Mouse (Mus musculus): ENCODE data around the gene Il11. TPM values are rescaled to one million over a fixed set of nuclear protein-coding genes. Genes with fewer than 3 reads are reported as not detected.

Gene Il11
- total and polyA plus RNA-seq, 3 experiments = not detected

- intact Hi-C loops (cut with DNase I) = loop anchor here (1.0 to 5.0 kb wide), 3 partner anchors 47 to 320 kb away; partner anchors contain the start of genes Ppp6r1, Tmem238 and U2af2
- no peak for DNase-seq
- no peaks in the 10 kb centered on the region for H3K27me3 ChIP-seq (ENCODE audit: control insufficient read depth, insufficient read depth, low read length)
- peaks cover 3% of the 10 kb centered on the region; the same call in 1 of the 2 replicates for H3K4me1 ChIP-seq (ENCODE audit: control insufficient read depth, insufficient read depth, low read length)
- WGBS = 89% methylated on average over 21 of the region's 21 CpGs
- H3K4me3 ChIP-seq = no peak overlapping the region
- H3K27ac ChIP-seq = no peak overlapping the region; the same call in 1 of the 2 replicates
- no peak overlapping the region for H3K9ac ChIP-seq (ENCODE audit: low read depth, low read length)
- H3K36me3 ChIP-seq (ENCODE audit: control insufficient read depth, insufficient read depth, low read length) = no peaks in the 10 kb centered on the region
- no peaks in the 10 kb centered on the region for H3K79me2 ChIP-seq (replicated peaks; ENCODE audit: control insufficient read depth, insufficient read depth, low read length)
- TF ChIP-seq CTCF (IDR thresholded peaks at IDR 0.05) = no peak
- TF ChIP-seq POLR2A (IDR thresholded peaks at IDR 0.05; ENCODE audit: insufficient read depth, low read depth, low read length) = no peak
- TF ChIP-seq EP300 (IDR thresholded peaks at IDR 0.05; ENCODE audit: insufficient read depth, low read depth, low read length) = no peak
These were observed 40.8 kb downstream of the Il11 start for GRCm38 (mm10) chr7:4741672-4742481.

GRCm38 (mm10) chr7:4741151-4741550 lies 41.5 kb downstream of the Il11 start:
- H3K27ac ChIP-seq = peak overlapping the region; percentile 91
- peak; percentile 74 to 75 for DNase-seq
- 8% methylated on average over 4 of the region's 4 CpGs for WGBS
- no peaks in the 10 kb centered on the region for H3K36me3 ChIP-seq (ENCODE audit: control insufficient read depth, insufficient read depth, low read length)
- intact Hi-C loops (cut with DNase I) = loop anchor here (1.0 to 5.0 kb wide), 3 partner anchors 48 to 321 kb away; partner anchors contain the start of genes Ppp6r1, Tmem238 and U2af2
- TF ChIP-seq POLR2A (IDR thresholded peaks at IDR 0.05; ENCODE audit: insufficient read depth, low read depth, low read length) (peak; percentile 48), CTCF (IDR thresholded peaks at IDR 0.05) (no peak), EP300 (IDR thresholded peaks at IDR 0.05; ENCODE audit: insufficient read depth, low read depth, low read length) (no peak)
- no peaks in the 10 kb centered on the region for H3K79me2 ChIP-seq (replicated peaks; ENCODE audit: control insufficient read depth, insufficient read depth, low read length)
- peaks cover 3% of the 10 kb centered on the region; the same call in 1 of the 2 replicates for H3K4me1 ChIP-seq (ENCODE audit: control insufficient read depth, insufficient read depth, low read length)
- H3K27me3 ChIP-seq (ENCODE audit: control insufficient read depth, insufficient read depth, low read length) = no peaks in the 10 kb centered on the region
- H3K4me3 ChIP-seq = peak overlapping the region; percentile 81
- peak overlapping the region; percentile 17; the same call in 1 of the 2 replicates for H3K9ac ChIP-seq (ENCODE audit: low read depth, low read length)

GRCm38 (mm10) chr7:4740309-4740727 lies 42.3 kb downstream of the Il11 start:
- no peaks in the 10 kb centered on the region for H3K79me2 ChIP-seq (replicated peaks; ENCODE audit: control insufficient read depth, insufficient read depth, low read length)
- H3K27me3 ChIP-seq (ENCODE audit: control insufficient read depth, insufficient read depth, low read length) = no peaks in the 10 kb centered on the region
- DNase-seq = no peak
- peak overlapping the region; percentile 88 for H3K9ac ChIP-seq (ENCODE audit: low read depth, low read length)
- intact Hi-C loops (cut with DNase I) = loop anchor here (2.0 to 5.0 kb wide), 2 partner anchors 48 to 322 kb away; partner anchors contain the start of genes Tmem238 and U2af2
- peak overlapping the region; percentile 91 for H3K27ac ChIP-seq
- TF ChIP-seq POLR2A (IDR thresholded peaks at IDR 0.05; ENCODE audit: insufficient read depth, low read depth, low read length) (no peak), EP300 (IDR thresholded peaks at IDR 0.05; ENCODE audit: insufficient read depth, low read depth, low read length) (no peak), CTCF (IDR thresholded peaks at IDR 0.05) (no peak)
- peak overlapping the region; percentile 81 for H3K4me3 ChIP-seq
- no peaks in the 10 kb centered on the region for H3K36me3 ChIP-seq (ENCODE audit: control insufficient read depth, insufficient read depth, low read length)
- WGBS = 1% methylated on average over 14 of the region's 14 CpGs
- peaks cover 3% of the 10 kb centered on the region; the same call in 1 of the 2 replicates for H3K4me1 ChIP-seq (ENCODE audit: control insufficient read depth, insufficient read depth, low read length)

GRCm38 (mm10) chr7:4739544-4740275 lies 42.9 kb downstream of the Il11 start, which contains the start of gene Kmt5c:
TSS of gene Kmt5c (plus strand) at chr7:4740115.
- Histone ChIP-seq H3K4me3 (peak within 1 kb of the TSS; percentile 81), H3K4me1 (ENCODE audit: control insufficient read depth, insufficient read depth, low read length) (peaks cover 3% of the 10 kb centered on the region; the same call in 1 of the 2 replicates), H3K27ac (peak within 1 kb of the TSS; percentile 91), H3K9ac (ENCODE audit: low read depth, low read length) (peak within 1 kb of the TSS; percentile 88), H3K79me2 (replicated peaks; ENCODE audit: control insufficient read depth, insufficient read depth, low read length) (no peaks in the 10 kb centered on the region), H3K27me3 (ENCODE audit: control insufficient read depth, insufficient read depth, low read length) (no peaks in the 10 kb centered on the region), H3K36me3 (ENCODE audit: control insufficient read depth, insufficient read depth, low read length) (no peaks in the 10 kb centered on the region)
- WGBS = under 1% methylated on average over 39 of the region's 44 CpGs
- peak; percentile 94 to 99 for DNase-seq
- TF ChIP-seq CTCF (IDR thresholded peaks at IDR 0.05) = peak; percentile 56
- 0 out of 2 replicates have a peak, but pooled peaks have one; percentile 32 for TF ChIP-seq EP300 (IDR thresholded peaks at IDR 0.05; ENCODE audit: insufficient read depth, low read depth, low read length)
- peak; percentile 88 for TF ChIP-seq POLR2A (IDR thresholded peaks at IDR 0.05; ENCODE audit: insufficient read depth, low read depth, low read length)
- intact Hi-C loops (cut with DNase I) = loop anchor here (1.0 to 5.0 kb wide), 4 partner anchors 49 to 323 kb away; partner anchors contain the start of genes Hspbp1, Isoc2a, Tmem238 and U2af2

GRCm38 (mm10) chr7:4739041-4739543 lies 43.6 kb downstream of the Il11 start:
- Histone ChIP-seq H3K4me3 (peak overlapping the region; percentile 51), H3K9ac (ENCODE audit: low read depth, low read length) (peak overlapping the region; percentile 27; the same call in 1 of the 2 replicates), H3K4me1 (ENCODE audit: control insufficient read depth, insufficient read depth, low read length) (peaks cover 3% of the 10 kb centered on the region; the same call in 1 of the 2 replicates), H3K36me3 (ENCODE audit: control insufficient read depth, insufficient read depth, low read length) (no peaks in the 10 kb centered on the region), H3K27ac (peak overlapping the region; percentile 44), H3K27me3 (ENCODE audit: control insufficient read depth, insufficient read depth, low read length) (no peaks in the 10 kb centered on the region), H3K79me2 (replicated peaks; ENCODE audit: control insufficient read depth, insufficient read depth, low read length) (no peaks in the 10 kb centered on the region)
- 46% methylated on average over 10 of the region's 10 CpGs for WGBS
- intact Hi-C loops (cut with DNase I) = loop anchor here (1.0 to 5.0 kb wide), 2 partner anchors 54 to 138 kb away; partner anchors contain the start of genes Hspbp1 and Isoc2a
- DNase-seq = no peak
- TF ChIP-seq POLR2A (IDR thresholded peaks at IDR 0.05; ENCODE audit: insufficient read depth, low read depth, low read length) (no peak), EP300 (IDR thresholded peaks at IDR 0.05; ENCODE audit: insufficient read depth, low read depth, low read length) (no peak), CTCF (IDR thresholded peaks at IDR 0.05) (no peak)

Data from heart, adult 2 months (tissue).